Comparison of ENCODE assay signal across 18 mouse cellular contexts in the genomic region with DNA sequence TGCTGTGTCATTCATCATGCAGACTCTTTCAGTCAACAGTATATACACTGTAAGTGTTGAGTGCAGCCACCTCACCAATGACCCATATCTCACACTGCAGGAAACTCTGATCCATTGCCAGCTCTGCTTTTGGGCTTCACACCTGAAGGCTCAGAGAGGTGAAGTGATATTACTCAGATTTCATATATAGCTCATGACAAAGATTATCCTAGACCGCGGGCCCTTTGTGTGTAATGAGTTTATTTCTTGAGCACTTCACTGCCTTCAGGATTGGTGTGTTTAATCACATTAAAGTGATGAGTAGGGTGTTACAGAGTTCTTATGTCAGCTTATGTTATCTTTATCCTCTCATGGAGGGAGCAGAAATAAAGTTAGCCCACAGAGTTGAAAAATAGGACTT.
"Had no signal": no experiment of that assay in that cellular context is flagged by ENCODE, and none has a peak within 500 bp of the region (broad histone marks: within the 10 kb centered on the region; RNA-seq: fewer than 3 reads in every experiment).

No protein-coding gene starts in this region.

- ATAC-seq: liver, postnatal 0 days; lung, postnatal 0 days had no signal

- H3K27me3 ChIP-seq: liver, embryonic 15.5 days; lung, embryonic 15.5 days; megakaryocyte, embryonic 14.5 days; neural tube, embryonic 12.5 days; stomach, embryonic 15.5 days had no signal

- H3K4me2 ChIP-seq: liver, embryonic 15.5 days; lung, embryonic 15.5 days; midbrain, embryonic 12.5 days; neural tube, embryonic 12.5 days; stomach, embryonic 15.5 days had no signal

- H3K9ac ChIP-seq: liver, embryonic 15.5 days; liver, postnatal 0 days; lung, embryonic 15.5 days; midbrain, embryonic 12.5 days; neural tube, embryonic 12.5 days; stomach, embryonic 15.5 days had no signal

- H3K4me3 ChIP-seq: liver, embryonic 15.5 days; lung, embryonic 15.5 days; megakaryocyte, embryonic 14.5 days; midbrain, embryonic 12.5 days; neural tube, embryonic 12.5 days; stomach, embryonic 15.5 days had no signal

- H3K4me1 ChIP-seq: liver, embryonic 15.5 days; lung, embryonic 15.5 days; megakaryocyte, embryonic 14.5 days; midbrain, embryonic 12.5 days; neural tube, embryonic 12.5 days; stomach, embryonic 15.5 days had no signal

- H3K9me3 ChIP-seq: liver, embryonic 15.5 days; lung, embryonic 15.5 days; midbrain, embryonic 12.5 days; neural tube, embryonic 12.5 days; stomach, embryonic 15.5 days had no signal

- H3K27ac ChIP-seq: liver, embryonic 15.5 days; lung, embryonic 15.5 days; macrophage; midbrain, embryonic 12.5 days; neural tube, embryonic 12.5 days; stomach, embryonic 15.5 days; stomach, postnatal 0 days had no signal

- H3K36me3 ChIP-seq: liver, embryonic 15.5 days; lung, embryonic 15.5 days; midbrain, embryonic 12.5 days; neural tube, embryonic 12.5 days; stomach, embryonic 15.5 days had no signal

- DNase-seq: liver, postnatal 0 days; lung, adult 2 months; lung, postnatal 14 days; lung, postnatal 36 days; midbrain, embryonic 14.5 days; right cerebral cortex, postnatal 14 days; thymus, adult 2 months; thymus, postnatal 25 days; thymus, postnatal 4 days had no signal
